Mouse (Mus musculus) stomach, embryonic 16.5 days (tissue): Measurements from ENCODE around the gene Aarsd1. TPM values are rescaled to one million over a fixed set of nuclear protein-coding genes. Genes with fewer than 3 reads are reported as not detected.
"Not testable (repeated sequence)": the region's sequence is repeated elsewhere in the genome, so short reads cannot be mapped to it uniquely, and the experiment has no call there.

Experiments used
- ATAC-seq: fragments of 200-750 bp; cut with Nextera tagmentation; 2 replicates; pipeline ENCODE4 v1.8.0; 2017; ENCODE audit warnings: moderate number of reproducible peaks, moderate TSS enrichment; ENCODE audit not compliant: insufficient read depth, low FRiP score
- H3K27ac ChIP-seq: fragments of 300-500 bp; sonication (generic); 2 replicates; pipeline ENCODE4 v1.5.1; 2014; ENCODE audit warnings: low read length
- H3K27me3 ChIP-seq: fragments of 300-500 bp; sonication (generic); 2 replicates; pipeline ENCODE4 v1.6.1; 2014; ENCODE audit warnings: low read length, control low read depth, mixed read lengths; ENCODE audit not compliant: control insufficient read depth, insufficient read depth
- H3K36me3 ChIP-seq: fragments of 300-500 bp; sonication (generic); 2 replicates; pipeline ENCODE4 v1.6.1; 2014; ENCODE audit warnings: low read length; ENCODE audit not compliant: control insufficient read depth, insufficient read depth
- H3K4me1 ChIP-seq: fragments of 300-500 bp; sonication (generic); 2 replicates; pipeline ENCODE4 v1.6.1; 2014; ENCODE audit warnings: low read length, control low read depth, mixed read lengths; ENCODE audit not compliant: control insufficient read depth, insufficient read depth
- H3K4me2 ChIP-seq: fragments of 300-500 bp; sonication (generic); 2 replicates; pipeline ENCODE4 v1.6.1; 2014; ENCODE audit warnings: low read depth, low read length, mixed read lengths
- H3K4me3 ChIP-seq: fragments of 300-500 bp; sonication (generic); replicated peaks from 2 replicates; pipeline ENCODE4 v1.5.1; 2014; ENCODE audit warnings: mild to moderate bottlenecking, low read length
- H3K9ac ChIP-seq: fragments of 300-500 bp; sonication (generic); 2 replicates; pipeline ENCODE4 v1.6.1; 2014; ENCODE audit warnings: low read length
- H3K9me3 ChIP-seq: fragments of 300-500 bp; sonication (generic); replicated peaks from 2 replicates; pipeline ENCODE4 v1.6.1; 2016; ENCODE audit warnings: low read length, control low read depth; ENCODE audit not compliant: control insufficient read depth
- WGBS: fragments of 180-500 bp; shearing (Covaris S2); extraction: QIAGEN DNeasy Blood & Tissue Kit; methylation state at CpG from one replicate; pipeline ENCODE4 v1.1.7; 2014; 5-methylcytosine and 5-hydroxymethylcytosine counted together
- polyA plus RNA-seq: library from polyadenylated mRNA; unstranded; fragments of >200 nt; fragmentation: Nextera tagmentation; extraction: Ambion mirVana; gene quantifications from 2 replicates; pipeline ENCODE4 v1.2.1, GENCODE M21; 2015

Gene Aarsd1
- 57.6 and 58.0 TPM in 2 replicates for polyA plus RNA-seq

DNA sequence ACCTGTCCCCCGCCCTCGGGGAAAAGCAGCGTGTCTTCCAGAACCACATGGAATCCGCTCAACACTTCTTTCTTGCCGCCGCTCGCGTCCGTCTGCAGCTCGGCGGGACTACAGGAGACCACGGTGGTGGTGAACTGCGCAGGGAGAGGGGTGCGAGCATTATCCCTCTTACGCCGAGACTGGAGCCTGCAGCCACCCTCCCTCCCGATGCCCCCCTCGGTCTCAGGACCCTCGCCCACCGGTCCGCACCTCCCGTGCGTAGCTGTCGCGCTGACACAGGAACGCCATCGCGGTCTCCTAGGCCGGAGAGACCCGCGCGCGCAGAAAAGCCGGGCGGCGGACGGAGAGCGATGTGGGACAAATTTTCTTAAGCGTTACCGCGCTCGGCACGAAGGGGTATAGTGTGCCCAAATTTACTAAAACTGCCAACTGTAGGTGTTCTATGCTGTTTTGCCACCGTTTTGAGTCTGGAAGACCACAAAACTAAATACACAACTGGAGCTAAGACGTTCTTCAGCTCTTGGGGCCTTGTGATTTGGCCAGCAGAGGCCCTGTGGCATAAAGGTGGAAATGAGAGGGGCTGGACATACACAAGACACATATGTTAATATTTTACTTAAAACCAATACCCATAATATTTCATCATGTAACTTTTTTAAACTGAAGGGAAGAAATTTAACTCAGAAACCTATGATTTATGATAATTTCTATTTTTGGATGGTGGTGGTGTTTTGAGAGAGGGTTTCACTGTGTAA is at the start of gene Aarsd1:
TSS of gene Aarsd1 (minus strand) at position 515 of the 755 bp plus-strand sequence.
- Histone ChIP-seq H3K27ac (peak within 1 kb of the TSS; percentile 48; the same call in 1 of the 2 replicates), H3K9ac (peak within 1 kb of the TSS; percentile 83), H3K27me3 (no peaks in the 10 kb centered on the region), H3K4me2 (peak within 1 kb of the TSS; percentile 92), H3K4me3 (peak within 1 kb of the TSS; percentile 76), H3K4me1 (peaks cover 4% of the 10 kb centered on the region; the same call in 1 of the 2 replicates), H3K9me3 (no peaks in the 10 kb centered on the region), H3K36me3 (no peaks in the 10 kb centered on the region)
- WGBS = under 1% methylated on average over 45 of the region's 45 CpGs
- ATAC-seq = peak; percentile 76

DNA sequence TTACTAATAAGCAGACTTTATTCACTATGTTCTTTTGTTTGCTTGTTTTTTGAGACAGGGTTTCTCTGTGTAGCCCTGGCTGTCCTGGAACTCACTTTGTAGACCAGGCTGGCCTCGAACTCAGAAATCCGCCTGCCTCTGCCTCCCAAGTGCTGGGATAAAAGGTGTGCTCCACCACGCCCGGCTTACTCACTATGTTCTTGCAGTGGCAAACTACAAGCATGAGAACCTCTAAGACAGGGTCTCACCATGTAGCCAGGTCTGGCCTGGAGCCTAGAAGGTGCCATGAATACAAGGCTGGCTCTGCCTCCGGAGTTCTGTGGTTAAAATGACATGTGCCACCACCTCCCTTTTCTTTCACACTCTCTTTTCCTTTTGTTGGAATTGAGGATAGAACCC is 49.1 kb upstream of the Aarsd1 start:
- H3K9ac ChIP-seq, ATAC-seq, H3K27me3 ChIP-seq, H3K9me3 ChIP-seq, H3K36me3 ChIP-seq, H3K27ac ChIP-seq: not testable (repeated sequence)
- Histone ChIP-seq H3K4me2 (peak overlapping the region; percentile 92), H3K4me1 (peaks cover 31% of the 10 kb centered on the region), H3K4me3 (peak overlapping the region; percentile 87)
- 63% methylated on average over 5 of the region's 5 CpGs for WGBS

DNA sequence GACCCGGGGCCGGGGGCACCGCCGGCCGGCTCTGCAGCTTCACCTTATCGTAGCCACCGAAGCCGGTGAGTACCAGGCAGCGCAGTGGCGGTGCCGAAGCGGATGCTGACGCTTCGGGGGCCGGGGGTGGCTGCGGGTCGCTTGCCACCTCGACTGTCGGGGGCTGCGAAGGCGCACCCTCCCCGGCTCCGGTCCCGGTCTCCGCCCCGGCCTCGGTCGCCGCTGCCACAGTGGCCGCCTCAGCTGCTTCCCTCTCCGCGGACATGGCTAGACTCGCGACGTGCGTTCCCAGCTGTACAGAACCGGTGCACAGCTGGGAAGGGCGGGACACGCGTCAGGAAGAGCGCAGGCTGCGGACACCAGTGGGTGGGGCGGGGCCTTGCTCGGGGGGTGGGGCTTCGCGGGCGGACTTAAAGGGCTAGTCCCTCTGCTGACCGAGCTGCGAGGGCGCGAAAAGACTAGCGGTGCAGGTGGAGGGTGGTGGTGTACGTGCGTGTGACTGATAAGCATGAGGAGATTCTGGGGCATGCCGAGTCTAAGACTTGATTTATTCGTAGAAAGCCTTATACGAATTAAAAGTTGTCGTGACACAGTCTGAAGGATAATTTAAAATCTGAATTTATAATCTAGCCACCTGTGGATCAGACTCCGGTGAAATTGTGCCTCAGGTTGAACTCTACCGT is 48.6 kb upstream of the Aarsd1 start, which contains the start of gene Vat1:
TSS of gene Vat1 (minus strand) at position 362 of the 683 bp plus-strand sequence.
- WGBS = 1% methylated on average over 55 of the region's 60 CpGs
- H3K4me3 ChIP-seq = peak within 1 kb of the TSS; percentile 87
- H3K4me2 ChIP-seq = peak within 1 kb of the TSS; percentile 97
- H3K9ac ChIP-seq = peak within 1 kb of the TSS; percentile 87
- H3K9me3 ChIP-seq = no peaks in the 10 kb centered on the region
- 0 out of 2 replicates have a peak, but pooled peaks cover 7% of the 10 kb centered on the region for H3K36me3 ChIP-seq
- peak within 1 kb of the TSS; percentile 93 for H3K27ac ChIP-seq
- peaks cover 31% of the 10 kb centered on the region for H3K4me1 ChIP-seq
- peak; percentile 69 for ATAC-seq
- H3K27me3 ChIP-seq = no peaks in the 10 kb centered on the region

DNA sequence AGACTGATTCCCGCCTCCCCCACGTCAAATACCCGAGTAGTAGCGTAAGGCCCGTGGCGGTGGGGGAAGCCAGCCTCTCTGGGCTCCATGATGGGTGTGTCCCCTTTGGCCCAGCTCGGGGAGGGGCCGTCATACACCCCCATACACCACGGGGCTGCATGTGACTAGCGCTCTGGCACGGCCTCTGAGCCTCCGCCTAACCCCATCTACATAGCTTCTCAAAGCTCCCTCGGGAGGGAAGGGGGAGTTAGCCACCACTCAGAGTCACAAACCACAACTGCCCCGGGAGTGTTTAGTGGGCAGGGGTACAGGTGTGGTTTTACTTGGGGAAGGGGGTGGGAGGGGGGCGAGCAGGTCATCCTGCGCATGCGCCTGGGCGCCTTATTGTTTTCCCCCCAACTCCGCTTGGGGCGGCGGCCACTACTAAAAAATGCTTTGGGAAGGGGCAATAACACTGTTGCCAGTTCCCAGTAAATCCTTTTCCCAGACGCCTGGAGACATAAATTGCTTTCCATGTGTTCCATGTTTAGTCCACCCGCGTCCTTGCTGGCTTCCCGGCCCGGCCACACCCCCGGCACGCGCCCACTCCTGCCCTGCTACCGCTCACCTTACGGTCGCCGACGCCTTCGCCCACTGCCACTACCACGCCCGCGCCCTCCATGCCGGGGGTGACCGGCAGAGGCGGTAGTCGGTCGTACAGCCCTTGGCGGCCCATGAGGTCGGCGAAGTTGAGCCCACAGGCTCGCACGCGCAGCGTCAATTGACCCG is 47.9 kb upstream of the Aarsd1 start:
- peak; percentile 54; the same call in 1 of the 2 replicates for ATAC-seq
- H3K4me2 ChIP-seq = peak overlapping the region; percentile 92
- H3K4me3 ChIP-seq = peak overlapping the region; percentile 87
- no peaks in the 10 kb centered on the region for H3K27me3 ChIP-seq
- H3K4me1 ChIP-seq = peaks cover 31% of the 10 kb centered on the region
- under 1% methylated on average over 51 of the region's 51 CpGs for WGBS
- no peaks in the 10 kb centered on the region for H3K9me3 ChIP-seq
- H3K27ac ChIP-seq = peak overlapping the region; percentile 93
- H3K9ac ChIP-seq = peak overlapping the region; percentile 87
- 0 out of 2 replicates have a peak, but pooled peaks cover 7% of the 10 kb centered on the region for H3K36me3 ChIP-seq

DNA sequence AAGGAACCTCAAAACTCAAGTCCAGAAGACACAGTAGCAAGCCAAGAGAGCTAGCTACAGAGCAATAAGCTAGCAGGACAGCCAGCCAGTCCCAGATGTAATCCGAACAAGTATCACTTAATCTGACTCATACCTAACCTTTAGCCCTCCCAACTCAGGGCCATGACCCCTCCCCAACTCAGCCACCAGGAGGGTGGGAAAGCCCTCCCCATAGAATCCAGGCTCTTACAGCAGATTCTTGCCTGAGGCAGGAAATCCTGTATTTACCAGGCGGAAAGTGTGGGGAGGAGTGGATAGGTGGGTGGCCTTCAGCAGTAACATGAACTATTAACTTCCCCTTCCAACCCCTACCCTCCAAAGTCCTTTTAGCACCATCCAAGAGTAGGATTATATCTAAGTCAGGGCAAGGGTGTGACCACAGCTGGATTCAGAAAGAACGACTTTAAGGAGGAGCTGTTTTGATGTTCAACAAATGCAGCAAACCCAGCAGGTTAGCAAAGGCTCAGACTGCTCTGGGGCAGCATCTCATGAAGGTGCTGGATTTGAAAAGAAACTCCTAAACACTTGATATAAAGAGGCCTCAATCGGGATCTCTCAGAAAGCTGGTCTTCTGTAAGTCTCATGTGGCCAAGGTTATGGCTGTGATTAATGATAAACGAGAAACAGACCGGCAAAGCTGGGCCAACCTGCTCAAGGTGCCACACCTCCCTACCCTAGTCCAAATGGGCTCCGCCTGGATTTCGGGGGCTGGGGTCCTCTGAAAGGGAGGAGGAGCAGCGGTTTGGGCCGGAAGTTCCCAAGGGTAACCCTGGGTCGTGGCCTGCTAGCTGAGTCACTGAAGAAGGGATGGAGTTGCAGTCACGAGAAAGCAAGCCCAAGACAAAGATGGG is 47.0 kb upstream of the Aarsd1 start, which contains the start of gene Rnd2:
TSS of gene Rnd2 (plus strand) at position 789 of the 890 bp plus-strand sequence.
- H3K4me3 ChIP-seq = peak within 1 kb of the TSS; percentile 87
- H3K36me3 ChIP-seq = 0 out of 2 replicates have a peak, but pooled peaks cover 7% of the 10 kb centered on the region
- H3K27me3 ChIP-seq = no peaks in the 10 kb centered on the region
- WGBS = 8% methylated on average over 12 of the region's 12 CpGs
- peak; percentile 3; the same call in 1 of the 2 replicates for ATAC-seq
- no peaks in the 10 kb centered on the region for H3K9me3 ChIP-seq
- H3K4me2 ChIP-seq = peak within 1 kb of the TSS; percentile 92
- peak within 1 kb of the TSS; percentile 93 for H3K27ac ChIP-seq
- H3K9ac ChIP-seq = peak within 1 kb of the TSS; percentile 87
- H3K4me1 ChIP-seq = peaks cover 35% of the 10 kb centered on the region

DNA sequence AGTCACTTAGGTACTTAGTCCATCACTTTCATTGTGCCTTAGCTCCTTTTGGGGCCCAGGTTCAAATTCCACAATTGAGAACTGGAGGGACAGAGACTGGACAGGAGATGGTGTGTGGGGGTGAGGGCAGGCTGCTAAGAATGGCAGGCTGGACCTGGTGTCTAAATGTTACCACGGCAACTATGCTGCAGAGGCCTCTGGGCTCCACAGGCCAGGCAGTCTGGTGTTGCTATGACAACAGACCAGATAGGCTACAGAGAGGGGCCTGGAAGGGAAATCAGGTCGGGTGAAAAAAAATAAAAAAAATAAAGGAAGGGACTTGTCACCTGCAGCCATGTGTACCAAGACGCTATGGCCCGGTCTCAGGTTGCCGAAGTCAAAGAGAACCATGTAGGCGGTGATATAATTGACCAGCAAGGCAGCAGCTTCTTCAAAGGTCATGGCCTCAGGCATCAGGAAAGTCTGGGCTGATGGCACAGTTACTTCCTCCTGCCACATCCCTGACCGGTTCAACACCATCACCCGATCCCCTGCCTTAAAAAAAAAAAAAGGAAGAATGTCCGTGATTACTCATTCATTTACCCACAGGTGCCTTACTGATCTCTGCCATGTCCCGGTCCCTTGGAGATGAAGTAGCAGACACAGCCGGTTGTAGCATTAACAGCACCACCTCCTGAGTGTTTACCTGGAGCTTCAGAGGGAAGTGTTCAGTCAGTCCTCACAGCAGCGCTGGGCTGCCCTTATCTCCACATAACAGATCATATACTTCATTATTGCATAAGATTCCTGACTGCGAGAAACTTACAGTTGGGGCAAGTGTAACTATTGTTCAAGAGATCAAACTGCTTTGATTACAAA is 45.4 kb upstream of the Aarsd1 start:
- 0 out of 2 replicates have a peak overlapping the region, but pooled peaks have one; percentile 29 for H3K27ac ChIP-seq
- no peak overlapping the region for H3K4me2 ChIP-seq
- WGBS = 30% methylated on average over 13 of the region's 13 CpGs
- H3K27me3 ChIP-seq = no peaks in the 10 kb centered on the region
- H3K36me3 ChIP-seq = 0 out of 2 replicates have a peak, but pooled peaks cover 7% of the 10 kb centered on the region
- H3K9me3 ChIP-seq = no peaks in the 10 kb centered on the region
- no peak overlapping the region for H3K9ac ChIP-seq
- no peak overlapping the region for H3K4me3 ChIP-seq
- no peak for ATAC-seq
- H3K4me1 ChIP-seq = peaks cover 34% of the 10 kb centered on the region

DNA sequence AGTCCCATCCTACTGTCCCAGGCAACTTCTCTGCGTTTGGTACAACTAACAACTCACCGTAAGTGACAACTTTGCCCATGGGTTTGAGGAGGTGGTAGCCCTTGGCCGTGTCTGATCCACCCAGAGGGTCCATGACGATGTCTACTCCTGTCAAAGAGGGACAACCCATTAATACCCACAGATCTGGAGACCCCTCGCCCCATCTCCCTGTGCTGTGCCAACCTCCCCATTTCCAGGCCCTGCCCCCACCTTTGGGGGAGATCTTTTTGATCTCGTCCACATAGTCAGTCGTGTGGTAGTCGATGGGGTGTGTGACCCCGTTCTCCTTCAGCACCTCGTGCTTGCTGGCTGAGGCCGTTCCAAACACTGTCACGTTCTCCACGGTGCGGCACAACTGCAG is 44.7 kb upstream of the Aarsd1 start:
- no peak overlapping the region for H3K27ac ChIP-seq
- ATAC-seq = no peak
- H3K27me3 ChIP-seq = no peaks in the 10 kb centered on the region
- no peak overlapping the region for H3K4me2 ChIP-seq
- H3K9ac ChIP-seq = no peak overlapping the region
- H3K4me3 ChIP-seq = no peak overlapping the region
- H3K9me3 ChIP-seq = no peaks in the 10 kb centered on the region
- H3K4me1 ChIP-seq = peaks cover 34% of the 10 kb centered on the region
- 0 out of 2 replicates have a peak, but pooled peaks cover 7% of the 10 kb centered on the region for H3K36me3 ChIP-seq
- WGBS = 82% methylated on average over 14 of the region's 14 CpGs
